Mouse (Mus musculus) adrenal gland, adult 8-10 months (tissue): Measurements from ENCODE around the gene Ptprs. TPM values are rescaled to one million over a fixed set of nuclear protein-coding genes. Genes with fewer than 3 reads are reported as not detected.

Source experiments
- DNase-seq: peaks from one replicate; pipeline ENCODE4 v3.0.0; 2022
- total RNA-seq, 4 experiments: library from RNA; stranded (reverse); gene quantifications; 2 replicates each; pipeline ENCODE4 v1.2.4; 2022

Ptprs gene
- total RNA-seq, 4 experiments from 2014 or later, result 253 to 392 (median 313) TPM

- no peak for DNase-seq
These were observed 8.8 kb downstream of the Ptprs start for GRCm38 (mm10) chr17:56467456-56467884.

GRCm38 (mm10) chr17:56466747-56467146 is 9.5 kb downstream of the Ptprs start:
- DNase-seq, result no peak

GRCm38 (mm10) chr17:56464817-56465216 is 11.5 kb downstream of the Ptprs start:
- DNase-seq, result no peak

- DNase-seq, result no peak
These were observed 11.9 kb downstream of the Ptprs start for GRCm38 (mm10) chr17:56464345-56464744.

- no peak for DNase-seq
These were observed 12.8 kb downstream of the Ptprs start for GRCm38 (mm10) chr17:56463500-56463899.

- DNase-seq, result no peak
These were observed 13.3 kb downstream of the Ptprs start for GRCm38 (mm10) chr17:56462835-56463455.

GRCm38 (mm10) chr17:56461771-56462743 is 14.2 kb downstream of the Ptprs start:
- DNase-seq, result peak; percentile 99

GRCm38 (mm10) chr17:56460876-56461275 is 15.4 kb downstream of the Ptprs start:
- no peak for DNase-seq

- DNase-seq, result no peak
These were observed 18.8 kb downstream of the Ptprs start for GRCm38 (mm10) chr17:56457442-56457841.

GRCm38 (mm10) chr17:56456353-56456752 is 19.9 kb downstream of the Ptprs start:
- no peak for DNase-seq

GRCm38 (mm10) chr17:56453689-56454088 is 22.6 kb downstream of the Ptprs start:
- DNase-seq, result no peak

- no peak for DNase-seq
These were observed 23.0 kb downstream of the Ptprs start for GRCm38 (mm10) chr17:56453251-56453650.

GRCm38 (mm10) chr17:56447716-56448115 is 28.6 kb downstream of the Ptprs start:
- DNase-seq, result no peak

- no peak for DNase-seq
These were observed 30.9 kb downstream of the Ptprs start for GRCm38 (mm10) chr17:56445397-56445796.

- DNase-seq, result no peak
These were observed 31.5 kb downstream of the Ptprs start for GRCm38 (mm10) chr17:56444771-56445170.

GRCm38 (mm10) chr17:56443341-56443795 is 32.9 kb downstream of the Ptprs start:
- no peak for DNase-seq

- no peak for DNase-seq
These were observed 34.0 kb downstream of the Ptprs start for GRCm38 (mm10) chr17:56442316-56442715.

GRCm38 (mm10) chr17:56439731-56440460 is 36.4 kb downstream of the Ptprs start:
- no peak for DNase-seq

GRCm38 (mm10) chr17:56431582-56431981 is 44.7 kb downstream of the Ptprs start:
- no peak for DNase-seq

- no peak for DNase-seq
These were observed 48.4 kb downstream of the Ptprs start for GRCm38 (mm10) chr17:56427857-56428256.

- no peak for DNase-seq
These were observed 50.3 kb downstream of the Ptprs start for GRCm38 (mm10) chr17:56425941-56426340.

- DNase-seq, result no peak
These were observed 50.7 kb downstream of the Ptprs start for GRCm38 (mm10) chr17:56425584-56425914.
